Mouse (Mus musculus): ENCODE measurements around the gene Ern2.

Gene Ern2

DNA sequence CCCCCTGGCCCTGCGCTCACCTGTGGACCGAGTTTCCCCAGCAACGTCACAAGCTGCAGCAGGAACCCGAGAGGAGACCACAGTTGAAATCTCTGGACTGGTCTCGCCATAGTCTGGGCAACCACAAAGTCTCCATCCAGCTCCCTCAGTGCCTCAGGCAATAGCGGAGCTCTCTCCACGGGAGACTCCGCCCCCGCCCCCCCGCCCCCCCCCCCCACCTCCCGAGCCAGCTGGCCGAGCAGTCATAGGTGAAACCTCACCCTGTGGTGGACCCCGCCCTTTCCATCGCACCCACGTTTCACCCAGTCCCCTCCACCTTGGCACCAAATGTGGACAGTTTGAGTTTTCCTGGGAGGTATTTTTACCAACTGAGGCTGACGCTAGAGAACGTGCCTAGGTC, at the start of gene Ern2:
TSS of gene Ern2 (minus strand) at position 165 of the 400 bp plus-strand sequence.
- DNase-seq (ENCODE audit: low read depth, low spot score): no peak

DNA sequence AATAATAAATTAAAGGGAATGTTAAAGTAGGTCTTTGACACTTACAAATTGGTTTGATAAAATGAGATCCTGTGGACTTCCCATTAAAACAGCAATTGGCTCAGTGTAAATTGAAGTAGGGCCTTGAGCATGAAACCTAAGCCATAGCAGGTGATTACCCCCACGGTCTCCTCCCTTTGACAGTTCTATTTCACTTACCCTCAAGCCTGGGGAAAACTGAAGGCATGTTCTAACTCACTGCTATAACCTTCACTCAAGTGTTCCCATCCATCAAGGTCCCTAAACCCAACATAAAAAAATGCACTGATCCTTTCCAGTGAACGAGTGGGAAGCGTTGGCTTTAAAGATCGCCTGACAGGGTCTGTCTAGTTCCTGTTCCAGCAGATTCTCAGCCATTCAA, 44.9 kb upstream of the Ern2 start:
- DNase-seq (ENCODE audit: low read depth, low spot score): no peak

DNA sequence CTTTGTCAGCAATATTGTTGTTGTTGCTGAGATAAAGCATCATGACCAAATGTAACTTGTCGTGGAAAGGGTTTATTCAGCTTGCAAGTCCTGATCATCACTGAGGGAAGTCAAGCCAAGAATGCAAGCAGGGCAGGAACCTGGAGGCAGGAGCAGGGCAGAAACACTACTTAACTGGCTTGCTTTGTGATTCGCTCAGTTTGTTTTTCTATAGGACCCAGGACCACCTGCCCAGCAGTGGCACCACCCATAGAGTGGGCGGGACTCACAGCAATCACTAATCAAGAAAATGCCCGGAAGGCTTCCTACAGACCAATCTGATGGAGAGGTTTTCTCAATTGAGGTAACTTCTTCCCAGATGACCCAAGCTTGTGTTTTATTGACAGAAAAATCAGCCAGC, 43.9 kb upstream of the Ern2 start:
- no peak for DNase-seq (ENCODE audit: low read depth, low spot score)

DNA sequence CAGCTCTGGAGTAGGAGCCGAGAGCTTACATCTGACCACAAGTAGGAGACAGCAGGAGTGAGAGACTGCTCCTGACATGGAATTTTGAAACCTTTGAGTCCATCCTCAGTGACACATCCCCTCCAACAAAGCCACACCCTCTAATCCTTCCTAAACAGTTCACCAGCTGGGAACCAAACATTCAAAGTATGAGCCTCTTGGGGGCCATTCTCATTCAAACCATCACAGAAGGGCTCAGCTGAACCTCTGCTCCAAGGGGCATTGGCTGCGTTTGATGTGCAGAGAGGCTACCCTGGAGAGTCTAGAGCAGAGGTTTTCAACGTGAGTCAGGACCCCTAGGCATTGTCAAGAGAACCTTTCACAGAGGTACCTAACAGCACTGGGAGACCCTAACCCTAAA, 43.3 kb upstream of the Ern2 start:
- no peak for DNase-seq (ENCODE audit: low read depth, low spot score)

DNA sequence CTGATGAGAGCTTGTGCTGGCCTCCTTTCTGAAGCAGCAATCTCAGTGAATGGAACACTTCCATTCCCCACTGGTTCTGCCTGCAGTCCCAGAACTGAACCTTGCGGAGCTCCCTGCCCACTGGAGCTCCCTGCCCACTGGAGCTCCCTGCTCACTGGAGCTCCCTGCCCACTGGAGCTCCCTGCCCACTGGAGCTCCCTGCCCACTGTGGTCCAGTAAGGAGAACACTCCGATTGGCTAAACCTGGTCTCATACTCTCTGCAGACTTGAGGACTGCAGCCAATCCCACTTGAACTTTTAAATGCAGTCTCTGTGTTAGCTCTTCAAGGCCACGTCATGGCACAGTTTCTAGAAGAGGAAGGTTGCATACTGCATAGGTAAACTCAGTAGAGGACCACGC, 40.7 kb upstream of the Ern2 start:
- DNase-seq (ENCODE audit: low read depth, low spot score): no peak

DNA sequence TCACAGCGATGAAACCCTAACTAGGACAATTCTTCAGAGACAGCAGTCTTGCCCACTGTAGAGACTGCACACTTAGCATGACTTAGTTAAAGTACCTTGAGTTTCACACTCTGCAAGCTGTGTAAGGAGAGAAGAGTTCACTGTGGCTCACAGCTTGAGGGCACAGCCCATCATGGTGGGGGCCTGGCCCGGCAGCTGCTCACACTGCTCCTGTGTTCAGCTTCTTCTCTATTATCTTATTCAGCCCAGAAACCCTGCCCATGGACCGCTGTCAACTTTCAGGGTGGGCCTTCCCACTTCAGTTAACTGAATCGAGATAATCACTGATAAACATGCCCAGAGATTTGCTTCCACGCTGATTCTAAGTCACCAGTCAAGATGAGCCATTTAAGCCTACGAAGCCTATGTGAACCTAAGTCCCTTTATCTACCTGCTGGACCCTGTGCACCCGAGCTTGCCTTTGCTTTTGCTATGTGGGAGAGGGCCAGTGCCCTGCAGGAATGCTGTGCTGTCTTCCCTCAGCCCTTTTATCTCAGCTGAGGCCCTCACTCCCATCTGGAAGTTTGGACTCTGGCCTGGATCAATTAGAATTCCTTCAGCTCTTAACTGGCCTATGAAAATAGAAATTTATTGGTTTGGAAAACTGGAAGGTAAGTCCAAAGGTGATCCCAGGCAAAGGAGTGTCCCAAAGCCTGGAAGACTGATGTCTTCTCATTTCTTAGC, 40.2 kb upstream of the Ern2 start:
- DNase-seq (ENCODE audit: low read depth, low spot score): no peak

DNA sequence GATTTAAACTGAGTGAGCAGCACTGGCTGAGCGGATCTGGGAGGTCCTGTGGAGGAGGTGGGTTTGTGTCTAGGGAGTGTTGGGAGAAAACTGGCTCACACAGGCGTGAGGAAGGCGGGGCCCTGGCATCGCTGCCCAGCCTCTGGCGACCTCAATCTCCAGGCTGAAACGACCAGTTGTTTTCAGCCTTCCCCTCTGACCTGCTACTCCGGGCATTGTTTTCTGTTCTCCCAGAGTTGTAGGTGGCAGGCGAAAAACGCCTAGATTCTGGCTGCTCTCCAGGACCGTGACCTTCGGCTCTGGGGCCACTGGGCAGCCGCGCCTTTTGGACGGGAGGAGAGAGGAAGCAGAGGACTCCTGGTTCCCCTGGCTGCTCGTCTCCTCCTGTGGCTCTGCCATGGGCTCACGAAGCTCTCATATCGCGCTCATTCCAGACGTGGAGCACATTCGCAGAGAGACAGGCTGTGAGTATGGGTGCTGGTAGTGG, 33.4 kb upstream of the Ern2 start, which contains the start of gene Chp2:
TSS of gene Chp2 (plus strand) at position 182 of the 487 bp plus-strand sequence.
- no peak for DNase-seq (ENCODE audit: low read depth, low spot score)

DNA sequence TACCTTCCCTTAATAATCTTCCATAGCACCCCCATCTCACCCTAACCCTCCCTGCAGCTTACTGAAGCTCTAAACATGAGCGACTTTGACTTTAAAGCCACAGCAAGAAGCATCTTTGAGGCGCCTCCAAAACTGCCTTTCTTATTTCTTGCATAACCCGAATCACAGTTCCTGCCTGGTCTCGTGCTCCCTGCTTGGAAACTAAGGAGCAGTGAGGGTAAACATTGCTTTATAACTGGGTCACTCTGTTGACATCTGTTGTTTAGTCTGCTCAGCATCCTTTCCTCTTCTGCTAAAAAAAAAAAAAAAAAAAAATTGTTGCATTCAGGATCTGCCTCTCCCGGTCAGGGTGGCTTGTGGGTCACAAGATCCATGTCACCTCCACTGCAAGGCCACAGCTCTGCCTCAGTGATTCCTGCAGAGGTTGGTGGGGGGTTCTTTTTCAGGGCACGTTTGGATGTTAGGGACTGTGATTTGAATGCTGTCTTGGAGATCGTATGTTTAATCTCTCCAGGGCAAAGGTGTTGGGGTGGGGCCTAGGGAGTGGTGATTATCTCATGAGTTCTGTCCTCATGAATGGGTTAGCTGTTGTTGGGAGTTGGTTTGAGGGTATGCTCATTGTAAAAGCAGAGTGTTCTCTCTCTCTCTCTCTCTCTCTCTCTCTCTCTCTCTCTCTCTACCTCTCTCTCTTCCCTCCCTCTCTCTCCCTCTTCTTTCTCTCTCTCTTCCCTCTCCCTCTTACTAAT, 22.4 kb upstream of the Ern2 start:
- DNase-seq (ENCODE audit: low read depth, low spot score): no peak

DNA sequence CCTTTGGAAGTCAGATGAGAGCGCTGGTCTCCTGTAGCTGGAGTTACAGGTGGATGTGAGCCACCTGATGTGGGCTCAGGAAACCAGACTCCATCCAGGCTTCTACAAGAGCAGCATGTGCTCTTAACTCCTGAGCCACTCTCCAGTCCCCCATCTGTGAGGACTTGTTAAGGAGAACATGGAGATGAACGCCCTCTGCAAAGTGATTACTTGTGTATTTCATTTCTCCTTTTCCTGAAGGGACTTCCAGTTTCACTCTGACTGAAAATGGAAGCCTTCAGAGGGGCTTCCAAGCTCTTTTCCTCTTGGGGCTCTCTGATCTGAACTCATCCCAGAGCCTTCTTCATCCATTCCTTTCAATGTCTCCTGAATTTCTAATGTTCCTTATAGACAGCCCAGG, 20.1 kb upstream of the Ern2 start:
- no peak for DNase-seq (ENCODE audit: low read depth, low spot score)

DNA sequence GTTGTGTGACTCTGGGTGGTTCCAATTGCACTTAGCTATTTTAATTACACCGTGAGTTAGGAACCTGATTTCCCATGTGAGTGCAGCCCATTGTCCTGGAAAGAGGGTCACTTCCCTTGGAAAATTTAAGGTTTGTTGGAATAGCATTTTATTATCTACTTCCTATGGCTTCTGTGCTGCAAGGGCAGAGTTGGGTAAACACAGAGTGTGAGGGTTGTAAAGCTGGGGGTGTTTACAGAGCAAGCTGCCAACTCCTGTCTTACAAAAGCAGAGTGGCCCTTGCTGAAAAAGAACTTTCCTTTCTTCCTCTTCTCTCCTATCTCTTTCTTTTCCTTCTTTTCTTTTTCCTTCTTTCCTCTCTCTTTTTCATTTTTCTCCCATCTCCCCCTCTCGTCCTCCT, 17.9 kb upstream of the Ern2 start:
- DNase-seq (ENCODE audit: low read depth, low spot score): no peak

DNA sequence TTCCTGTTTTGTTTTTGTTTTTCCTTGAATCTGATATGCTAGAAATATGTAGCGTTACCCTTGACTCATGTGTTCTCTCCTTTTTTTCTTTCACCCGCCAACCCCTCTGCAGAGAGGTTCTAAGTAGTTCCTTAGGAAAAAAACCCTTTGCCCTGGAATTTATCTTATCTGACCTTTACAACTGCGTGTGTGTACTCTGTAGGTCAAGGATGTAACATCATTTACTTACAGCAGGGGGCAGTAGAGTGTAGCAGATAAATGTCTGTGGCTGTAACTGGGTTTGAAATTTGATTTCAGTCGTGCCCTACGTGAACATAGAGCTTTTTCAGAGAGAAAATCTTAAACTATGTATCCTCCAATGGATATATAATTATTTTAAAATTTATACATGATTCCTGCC, 13.3 kb upstream of the Ern2 start:
- peak; percentile 12 for DNase-seq (ENCODE audit: low read depth, low spot score)

DNA sequence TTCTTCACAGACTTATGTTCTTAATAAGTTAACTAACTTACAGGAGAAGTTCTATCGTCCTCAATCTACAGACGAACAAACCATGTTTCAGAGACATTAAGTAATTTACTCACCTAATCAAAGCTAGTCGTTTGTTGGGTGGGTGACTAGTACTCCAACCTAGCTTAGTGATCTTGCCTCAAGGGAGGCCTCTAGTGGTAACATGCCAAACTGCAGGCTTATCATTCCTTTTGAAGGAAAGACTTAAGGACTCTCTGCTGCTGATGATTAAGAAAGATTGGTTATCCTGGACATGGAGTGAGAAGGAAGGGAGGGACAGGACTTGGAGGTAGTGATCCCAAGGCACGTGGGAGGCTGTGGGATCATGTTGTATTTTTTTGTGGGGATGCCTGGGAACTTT, 11.3 kb upstream of the Ern2 start:
- no peak for DNase-seq (ENCODE audit: low read depth, low spot score)

DNA sequence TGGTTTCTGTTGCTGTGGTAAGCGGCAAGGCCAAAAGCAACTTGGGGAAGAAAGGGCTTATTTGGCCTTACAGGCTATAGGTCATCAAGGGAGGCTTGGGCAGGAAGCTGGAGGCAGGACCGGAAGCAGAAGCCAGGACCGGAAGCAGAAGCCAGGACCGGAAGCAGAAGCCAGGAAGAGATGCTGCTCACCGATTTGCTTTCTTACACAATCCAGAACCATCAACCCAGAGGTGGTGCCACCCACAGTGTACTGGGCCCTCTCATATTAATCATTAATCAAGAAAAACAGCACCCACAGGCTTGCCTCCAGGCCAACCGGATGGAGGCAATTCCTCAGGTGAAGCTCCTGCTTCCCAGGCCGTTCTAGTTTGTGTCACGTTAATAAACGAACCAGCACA, 10.8 kb upstream of the Ern2 start:
- no peak for DNase-seq (ENCODE audit: low read depth, low spot score)

DNA sequence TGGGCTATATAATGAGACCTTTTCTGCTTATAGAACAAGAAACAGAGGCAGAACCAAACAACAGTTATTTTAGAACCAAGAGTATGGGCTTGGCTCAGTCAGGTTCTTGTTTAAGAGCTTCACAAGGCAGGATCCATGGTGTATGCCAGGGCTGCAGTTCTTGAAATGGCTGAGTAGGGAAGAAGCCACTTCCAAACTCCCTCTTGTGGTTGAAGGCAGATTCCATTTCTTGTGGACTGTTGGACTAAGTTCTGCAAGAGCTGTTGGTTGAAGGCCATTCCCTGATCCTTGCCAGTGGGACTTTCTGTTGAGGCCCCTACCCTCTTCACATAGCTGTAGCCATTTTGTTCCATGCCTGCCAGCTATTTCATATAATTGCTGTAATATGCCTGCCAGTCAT, 7.9 kb upstream of the Ern2 start:
- no peak for DNase-seq (ENCODE audit: low read depth, low spot score)

DNA sequence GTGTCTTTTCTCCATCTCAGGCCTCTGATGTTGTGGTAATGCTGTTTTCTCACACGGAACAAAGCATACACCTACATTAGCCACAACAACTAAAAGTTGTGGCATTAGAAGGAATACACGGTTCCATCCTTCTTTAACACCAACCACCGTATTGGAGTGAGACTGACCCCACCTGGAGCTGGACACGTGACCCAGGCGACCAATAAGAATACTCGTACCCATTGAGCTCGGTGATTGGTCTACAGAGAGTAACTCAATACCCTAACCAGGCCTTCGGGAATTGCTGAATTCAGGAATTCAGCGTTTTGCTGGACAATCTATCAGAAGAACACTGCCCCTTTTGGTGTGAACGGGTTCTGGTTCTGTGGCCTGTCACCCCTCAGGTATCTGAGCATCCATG, 5.1 kb upstream of the Ern2 start:
- DNase-seq (ENCODE audit: low read depth, low spot score): no peak

DNA sequence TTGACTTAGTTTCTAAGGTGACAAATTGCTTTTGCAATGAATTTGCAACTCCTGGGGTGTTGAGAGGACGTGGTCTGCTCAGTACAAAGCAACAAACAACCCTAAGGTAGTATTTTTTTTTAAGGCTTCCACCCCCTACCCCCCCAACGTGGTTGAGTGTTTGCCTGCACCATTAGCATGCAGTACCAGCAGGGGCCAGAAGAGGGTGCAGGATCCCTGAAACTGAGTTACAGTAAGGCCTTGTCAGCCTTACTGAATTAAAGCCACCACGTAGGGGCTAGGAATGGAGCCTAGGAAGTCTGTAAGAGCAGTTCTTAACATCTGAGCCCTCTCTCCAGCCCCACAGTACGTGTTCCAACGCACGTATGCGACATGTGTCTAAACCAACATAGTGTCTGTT, 3.5 kb upstream of the Ern2 start:
- DNase-seq (ENCODE audit: low read depth, low spot score): no peak

DNA sequence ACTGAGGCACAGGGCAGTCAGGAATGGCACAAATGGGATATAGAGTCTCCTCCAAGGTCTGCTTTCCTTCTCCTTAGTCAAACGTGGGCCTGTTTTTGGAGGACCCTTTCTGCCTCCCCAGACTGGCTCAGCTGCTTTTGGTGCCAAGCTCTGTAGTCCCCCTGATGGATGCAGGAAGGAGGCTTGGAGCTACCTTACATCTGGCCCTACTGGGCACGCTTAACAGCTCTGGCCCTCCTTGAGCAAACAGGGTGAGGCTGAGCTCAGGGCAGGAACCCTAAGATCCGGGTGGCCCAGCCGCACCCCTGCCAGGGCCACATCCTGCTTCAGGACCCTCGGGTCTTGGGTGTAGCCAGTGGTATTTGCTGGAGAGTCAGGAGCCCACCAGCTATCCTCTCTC, 1.4 kb downstream of the Ern2 start:
- DNase-seq (ENCODE audit: low read depth, low spot score): no peak

DNA sequence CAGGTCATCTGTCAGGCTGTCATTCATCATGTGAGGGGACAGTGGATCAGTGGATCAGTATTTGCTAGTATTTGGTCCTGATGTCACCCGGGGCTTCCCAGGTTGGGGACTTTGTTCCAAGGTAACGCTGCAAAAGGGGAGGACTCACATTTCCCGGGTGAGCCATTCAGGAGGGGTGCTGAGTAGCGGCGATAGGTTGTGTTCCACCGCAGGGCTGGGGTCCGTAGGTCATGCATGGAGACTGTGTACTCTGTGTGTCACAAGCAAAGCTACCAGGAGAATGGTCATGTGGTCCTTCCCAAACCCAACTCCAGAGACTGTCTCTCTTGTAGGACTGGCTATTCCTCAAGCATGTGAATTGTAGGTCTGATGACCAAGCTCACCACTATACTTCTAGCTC, 5.3 kb downstream of the Ern2 start:
- DNase-seq (ENCODE audit: low read depth, low spot score): no peak

DNA sequence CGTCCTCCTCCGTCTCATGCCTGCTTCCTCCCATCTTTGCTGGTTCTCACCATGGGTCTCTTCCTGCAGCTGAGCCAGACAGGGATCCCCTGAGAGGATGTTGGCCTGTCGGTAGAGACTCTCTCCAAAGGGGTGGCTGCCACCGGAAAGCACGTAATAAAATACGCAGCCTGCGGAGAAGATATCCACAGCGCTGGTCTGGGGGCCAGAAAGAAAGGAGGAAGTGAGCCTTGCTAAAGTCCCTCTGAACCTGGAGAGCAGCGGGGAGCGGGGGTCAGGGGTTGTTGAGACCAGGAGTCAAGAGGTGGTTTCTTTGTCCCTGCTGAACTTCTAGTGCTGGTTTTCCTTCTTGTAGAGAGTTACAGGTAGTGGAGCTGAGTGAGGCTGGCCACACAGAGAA, 14.4 kb downstream of the Ern2 start:
- DNase-seq (ENCODE audit: low read depth, low spot score): no peak

DNA sequence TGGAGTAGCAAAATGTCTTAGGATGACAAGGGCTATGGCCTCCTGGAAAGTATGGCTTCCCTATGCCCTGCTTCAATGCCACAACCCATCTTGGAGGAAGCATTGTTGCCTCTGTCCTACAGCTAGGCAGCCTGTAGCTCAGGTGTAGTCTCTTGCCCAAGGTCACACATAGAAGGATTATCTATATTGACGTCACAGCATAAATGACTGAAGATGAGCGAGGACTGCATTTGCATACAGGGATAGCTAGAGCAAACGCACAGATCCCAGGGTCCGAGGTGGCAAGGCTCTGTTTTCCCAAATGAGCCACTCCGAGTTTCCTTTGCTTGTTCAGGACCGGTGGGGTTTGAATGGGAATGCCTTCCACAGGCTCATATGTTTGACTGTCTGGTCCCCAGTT, 15.3 kb downstream of the Ern2 start:
- DNase-seq (ENCODE audit: low read depth, low spot score): no peak

DNA sequence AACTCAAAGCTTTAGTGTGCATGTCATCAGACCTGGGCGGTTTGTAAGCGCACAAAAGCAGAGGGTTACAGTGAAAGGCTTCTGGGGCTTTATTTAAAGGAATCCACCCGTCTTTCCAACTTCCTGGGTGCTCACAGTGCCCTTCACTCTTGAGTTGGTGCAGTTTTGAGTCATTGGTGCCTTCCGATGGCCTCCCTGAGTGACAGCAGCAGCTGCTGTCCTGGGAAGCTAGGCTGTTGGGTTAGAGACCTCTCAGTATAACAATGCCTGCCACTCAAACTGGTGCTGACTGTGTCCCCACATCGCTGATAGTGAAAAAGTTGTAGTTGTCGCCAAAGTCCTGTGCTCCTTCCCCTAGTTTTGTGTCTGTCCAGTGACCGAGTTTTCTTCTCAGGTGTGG, 18.8 kb downstream of the Ern2 start:
- no peak for DNase-seq (ENCODE audit: low read depth, low spot score)

DNA sequence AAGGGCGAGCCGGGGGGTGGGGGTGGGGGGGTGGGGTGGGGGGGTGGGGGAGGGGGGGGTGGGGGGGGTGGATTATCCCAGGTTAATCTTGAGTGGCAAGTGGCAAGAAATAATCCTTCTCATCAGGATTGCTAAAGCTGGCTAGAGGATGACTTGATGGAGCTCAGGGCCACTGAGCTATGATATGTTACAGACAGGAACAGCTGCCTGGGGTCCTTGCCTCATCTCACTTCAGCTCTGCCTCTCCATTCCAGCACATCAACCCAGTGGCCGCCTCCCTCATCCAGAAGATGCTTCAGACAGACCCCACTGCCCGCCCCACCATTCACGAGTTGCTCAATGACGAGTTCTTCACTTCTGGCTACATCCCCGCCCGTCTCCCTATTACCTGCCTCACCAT, 22.2 kb downstream of the Ern2 start:
- DNase-seq (ENCODE audit: low read depth, low spot score): no peak

DNA sequence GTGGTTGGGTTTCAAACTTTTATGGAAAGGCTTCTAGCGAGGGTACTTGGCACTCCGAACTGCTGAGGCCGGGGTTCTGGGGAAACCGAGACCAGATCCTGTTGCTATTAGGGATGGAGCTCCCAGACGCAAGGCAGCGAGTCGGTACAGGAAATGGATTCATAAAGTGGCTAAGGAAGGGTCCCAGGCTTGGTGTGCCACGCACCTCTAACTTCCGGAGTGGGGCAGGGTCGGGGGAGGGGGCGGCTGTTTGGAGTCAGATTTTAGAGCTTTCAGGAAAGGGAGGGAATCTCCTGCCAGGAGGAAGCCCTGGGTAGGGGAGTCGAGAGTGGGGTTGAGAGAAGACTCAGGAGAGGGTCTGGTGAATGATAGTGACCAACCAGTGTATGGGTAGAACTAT, 26.0 kb downstream of the Ern2 start:
- no peak for DNase-seq (ENCODE audit: low read depth, low spot score)

Data from brain, embryonic 18.5 days (tissue).